Mouse (Mus musculus): ENCODE results near the gene Gpr19.

Gene Gpr19

DNA sequence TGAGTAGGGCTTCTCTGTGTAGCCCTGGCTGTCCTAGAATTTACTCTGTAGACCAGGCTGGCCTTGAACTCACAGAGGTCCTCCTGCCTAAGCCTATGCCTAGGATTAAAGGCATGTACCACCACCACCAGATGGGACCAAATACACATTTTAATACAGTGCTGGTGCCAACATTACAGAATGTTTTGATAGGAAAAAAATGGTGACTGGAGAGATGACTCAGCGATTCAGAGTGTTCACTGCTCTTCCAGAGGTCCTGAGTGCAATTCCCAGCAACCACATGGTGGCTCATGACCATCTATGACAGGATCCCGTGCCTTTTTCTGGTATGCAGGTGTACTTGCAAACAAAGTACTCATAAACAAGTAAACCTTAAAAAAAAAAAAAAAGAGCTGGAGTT is 48.9 kb downstream of the Gpr19 start:
- DNase-seq (ENCODE audit: low spot score): no peak

DNA sequence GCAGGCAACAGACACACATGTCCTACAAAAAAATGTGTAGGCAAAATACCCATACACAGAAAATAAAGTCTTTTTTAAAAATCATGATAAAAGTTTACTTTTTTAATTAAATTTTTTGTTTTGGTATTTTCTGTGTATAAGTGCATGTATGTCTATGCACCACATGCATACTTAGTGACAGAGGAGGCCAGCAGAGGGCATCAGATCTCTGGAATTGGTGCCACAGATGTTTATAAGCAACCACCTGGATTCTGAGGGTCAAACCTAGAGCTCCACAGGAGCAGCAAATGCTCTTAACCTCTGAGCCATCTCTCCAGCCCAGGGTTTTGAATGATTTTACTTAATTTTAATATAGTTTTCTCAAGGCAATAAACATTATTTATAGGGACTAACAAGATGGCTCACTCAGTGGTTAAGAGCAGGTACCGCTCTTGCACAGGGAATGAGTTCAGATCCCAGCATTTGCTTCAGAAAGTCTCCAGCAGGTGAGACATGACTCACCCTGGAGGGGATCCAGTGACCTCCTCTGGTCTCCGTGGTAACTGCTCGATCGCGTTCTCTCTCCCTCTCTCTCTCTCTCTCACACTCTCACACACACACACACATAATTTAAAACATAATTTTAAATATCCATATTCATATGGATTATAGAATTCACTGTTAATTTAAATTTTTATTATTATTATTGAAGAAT is 50.0 kb downstream of the Gpr19 start:
- DNase-seq (ENCODE audit: low spot score): peak; percentile 70

DNA sequence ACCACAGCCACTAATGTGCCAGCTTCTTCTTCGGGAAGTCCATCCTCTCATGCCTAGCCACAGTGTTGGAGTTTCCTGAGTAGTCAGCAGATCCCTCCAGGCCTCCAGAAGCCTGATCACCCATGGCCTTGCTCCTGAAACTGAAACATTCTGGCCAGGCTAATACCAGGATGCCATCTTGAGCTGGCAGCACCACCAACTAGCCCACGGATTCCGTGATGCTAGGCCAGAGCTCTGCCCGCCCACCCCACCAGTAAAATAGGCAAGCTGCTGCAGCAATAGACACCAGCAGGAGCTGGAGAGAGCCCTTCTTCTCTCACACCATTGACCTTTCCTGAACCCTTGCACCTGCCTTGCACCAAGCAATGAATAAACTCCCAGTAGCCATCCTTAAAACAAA is 50.8 kb downstream of the Gpr19 start:
- no peak for DNase-seq (ENCODE audit: low spot score)

DNA sequence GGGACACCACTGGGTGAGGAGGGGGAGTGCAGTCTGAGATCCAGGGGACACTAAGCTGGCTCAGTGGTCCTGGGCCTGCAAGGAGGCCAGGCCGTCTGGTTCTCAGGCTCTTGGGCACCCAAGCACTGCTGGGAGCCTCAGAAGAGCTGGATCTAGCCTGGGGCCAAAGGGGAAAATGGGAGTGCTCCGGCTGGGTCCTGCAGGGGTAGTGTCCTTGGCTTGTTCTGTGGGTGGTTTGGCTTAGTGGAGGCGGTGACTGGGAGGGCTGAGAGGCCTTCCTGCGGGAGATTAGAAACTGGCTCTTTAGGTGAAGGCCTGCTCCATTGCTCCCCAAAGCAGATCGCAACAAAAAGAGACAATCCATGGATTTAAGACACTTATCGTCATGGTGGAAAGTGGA is 52.1 kb downstream of the Gpr19 start:
- no peak for DNase-seq (ENCODE audit: low spot score)

DNA sequence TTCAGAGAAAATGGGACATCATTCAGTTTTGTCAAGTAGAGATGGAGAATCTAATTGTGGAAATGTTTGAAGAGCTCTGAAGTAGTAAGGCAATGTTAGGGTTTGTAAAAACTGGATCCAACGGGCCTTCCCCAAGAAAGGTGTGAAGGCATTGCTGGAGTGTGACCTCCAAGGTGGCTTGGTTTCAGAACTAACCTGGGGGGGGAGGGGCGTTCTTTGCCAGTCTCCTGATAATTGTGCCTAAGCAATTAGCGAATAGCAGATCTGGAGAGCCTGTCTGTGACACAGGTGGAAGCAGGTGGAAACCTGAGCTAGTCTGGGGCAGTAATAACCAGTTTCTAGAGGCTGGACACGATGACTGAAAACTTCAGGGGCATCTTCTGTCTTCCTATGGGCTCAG is 52.7 kb downstream of the Gpr19 start:
- no peak for DNase-seq (ENCODE audit: low spot score)

DNA sequence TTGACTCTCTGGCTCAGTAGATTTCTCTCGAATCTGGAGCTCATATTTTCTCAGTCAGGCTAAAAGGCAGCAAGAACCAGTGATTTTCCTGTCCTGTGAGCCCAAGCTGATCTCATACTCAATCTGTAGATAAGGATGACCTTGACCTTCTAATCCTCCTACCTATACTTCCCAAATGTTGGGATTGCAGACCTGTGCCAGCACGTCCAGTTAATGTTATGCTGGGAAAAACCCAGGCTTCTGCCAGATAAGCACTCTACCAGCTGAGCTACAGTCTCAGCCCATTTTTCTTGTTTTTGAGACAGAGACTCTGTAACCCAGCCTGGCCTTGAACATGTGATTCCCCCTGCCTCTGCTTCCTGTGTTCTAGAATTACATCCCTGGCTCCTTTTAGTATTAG is 58.0 kb downstream of the Gpr19 start:
- DNase-seq (ENCODE audit: low spot score): no peak

DNA sequence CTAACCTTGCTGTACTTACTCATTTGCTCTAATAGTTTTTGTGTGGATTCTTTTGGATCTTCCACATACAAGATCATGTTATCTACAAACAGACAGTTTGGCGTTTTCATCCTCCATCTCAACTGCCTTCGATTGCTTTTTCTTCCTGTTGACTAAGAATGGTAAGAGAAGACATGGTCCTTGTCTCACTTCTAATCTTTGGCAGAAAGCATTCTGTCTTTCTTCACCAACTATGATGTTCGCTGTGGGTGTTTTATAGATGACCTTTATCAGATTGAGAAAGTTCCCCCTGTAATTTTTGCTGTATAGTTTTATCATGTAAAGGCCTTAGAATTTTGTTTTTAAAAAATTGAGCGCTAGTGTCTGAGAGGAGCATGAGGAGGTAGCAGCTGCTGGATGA is 60.3 kb downstream of the Gpr19 start:
- no peak for DNase-seq (ENCODE audit: low spot score)

DNA sequence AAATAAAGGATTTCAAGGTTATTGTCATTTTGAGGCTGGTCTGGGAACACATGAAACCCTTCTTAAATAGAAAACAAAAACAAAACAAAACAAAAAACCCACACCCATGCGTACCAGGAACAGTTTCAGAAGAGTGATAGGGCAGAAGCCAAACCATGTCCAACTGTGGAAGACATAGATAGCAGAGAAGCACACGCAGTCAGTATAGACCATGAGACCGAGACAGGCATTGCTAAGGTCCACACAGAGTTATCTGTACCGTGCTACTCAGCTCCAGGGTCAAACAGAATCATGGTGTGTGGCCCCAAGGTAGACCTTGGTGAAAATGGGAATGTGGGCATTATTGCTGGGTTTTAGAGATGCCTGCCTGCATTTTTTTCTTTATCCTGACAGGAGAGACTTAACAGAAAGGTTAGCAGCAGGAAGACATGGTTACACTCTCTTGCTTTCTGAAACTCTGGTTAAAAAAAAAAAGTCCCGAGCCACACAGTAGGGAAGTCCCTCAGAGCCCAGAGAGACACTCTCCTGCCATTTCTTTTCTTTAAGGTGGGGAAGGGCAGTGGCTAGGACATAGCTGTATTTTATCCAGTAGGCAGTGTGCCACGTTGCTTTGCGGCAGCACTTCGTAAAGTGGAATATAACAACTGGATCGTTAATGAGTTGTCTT is 63.7 kb downstream of the Gpr19 start:
- DNase-seq (ENCODE audit: low spot score): no peak

DNA sequence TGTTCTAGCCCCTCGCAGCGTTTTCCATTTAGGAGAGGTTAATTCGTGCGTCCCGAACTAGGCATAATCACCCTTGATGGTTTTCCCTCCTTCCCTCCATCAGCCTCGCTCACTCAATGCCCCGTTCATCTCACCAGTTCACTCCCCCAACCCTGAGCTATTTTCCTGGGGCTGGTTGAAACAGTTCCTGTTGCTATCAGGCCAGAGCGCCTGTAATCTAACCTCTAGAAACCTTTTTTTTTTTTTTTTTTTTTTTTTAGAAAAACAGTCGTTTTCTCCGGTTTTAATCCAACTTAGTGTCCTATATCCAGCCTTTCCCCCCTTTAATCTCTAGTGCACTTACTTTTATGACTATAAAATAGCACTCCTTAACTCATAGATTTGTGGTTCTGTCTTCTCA is 67.6 kb downstream of the Gpr19 start:
- no peak for DNase-seq (ENCODE audit: low spot score)

DNA sequence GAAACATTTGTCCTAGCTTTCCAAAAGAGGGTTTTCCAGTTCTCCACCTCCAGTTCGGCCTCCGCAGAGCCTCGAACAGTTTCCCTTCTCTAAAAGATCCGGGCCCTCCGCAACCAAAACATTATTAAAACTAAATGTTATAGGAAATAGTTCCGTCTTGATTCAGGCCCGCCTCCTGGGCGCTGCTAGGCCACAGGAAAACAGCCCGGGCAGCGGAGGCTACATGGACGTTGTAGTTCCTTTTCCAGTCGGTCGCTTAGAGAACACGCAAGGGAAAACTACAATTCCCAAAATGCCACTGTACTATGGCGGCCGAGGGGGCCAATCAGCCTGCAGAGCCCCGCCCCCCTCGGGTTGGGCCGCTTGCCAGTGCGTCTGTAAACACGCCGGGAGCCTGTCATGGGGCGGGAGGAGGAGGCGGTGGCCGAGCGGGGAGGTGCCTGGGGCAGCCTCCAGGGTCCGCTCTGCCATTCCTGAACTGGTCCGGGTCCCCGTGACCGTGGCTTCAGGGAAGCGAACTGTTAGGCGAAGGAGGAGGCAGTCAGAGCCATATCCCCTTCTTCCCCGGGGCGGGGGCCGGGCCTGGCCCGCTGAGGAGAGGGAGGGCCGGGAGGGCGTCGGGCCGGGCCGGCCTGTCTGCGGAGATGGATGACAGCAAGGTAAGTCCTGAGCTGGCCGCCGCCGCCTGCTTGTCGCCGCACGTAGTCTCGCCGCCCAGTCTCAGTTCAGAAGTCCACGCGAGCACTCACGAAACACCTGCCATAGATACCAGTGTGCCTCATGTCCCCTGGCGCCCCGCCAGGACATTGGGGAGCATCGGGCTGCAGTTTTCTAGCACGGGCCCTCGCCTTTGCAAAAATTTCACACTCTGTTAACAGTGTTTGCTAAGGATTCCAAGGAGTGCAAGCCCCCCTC is 68.3 kb downstream of the Gpr19 start, which contains the start of gene Crebl2:
TSS of gene Crebl2 (plus strand) at position 369 of the 915 bp plus-strand sequence.
- peak; percentile 100 for DNase-seq (ENCODE audit: low spot score)

DNA sequence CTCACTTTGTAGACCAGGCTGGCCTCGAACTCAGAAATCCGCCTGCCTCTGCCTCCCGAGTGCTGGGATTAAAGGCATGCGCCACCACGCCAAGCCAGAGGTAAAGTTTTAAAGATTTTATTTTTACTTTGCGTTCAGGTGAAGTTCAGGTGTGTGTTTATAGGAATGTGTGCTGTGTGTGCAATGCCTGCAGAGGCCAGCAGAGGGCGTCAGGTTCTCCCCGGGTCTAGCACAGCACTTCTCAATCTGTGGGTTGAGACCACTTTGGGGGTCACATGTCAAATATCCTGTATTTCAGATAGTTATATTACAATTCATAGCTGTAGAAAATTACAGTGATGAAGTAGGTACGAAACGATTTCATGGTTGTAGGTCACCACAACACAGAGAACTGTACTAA is 75.5 kb downstream of the Gpr19 start:
- peak; percentile 36 for DNase-seq (ENCODE audit: low spot score)

DNA sequence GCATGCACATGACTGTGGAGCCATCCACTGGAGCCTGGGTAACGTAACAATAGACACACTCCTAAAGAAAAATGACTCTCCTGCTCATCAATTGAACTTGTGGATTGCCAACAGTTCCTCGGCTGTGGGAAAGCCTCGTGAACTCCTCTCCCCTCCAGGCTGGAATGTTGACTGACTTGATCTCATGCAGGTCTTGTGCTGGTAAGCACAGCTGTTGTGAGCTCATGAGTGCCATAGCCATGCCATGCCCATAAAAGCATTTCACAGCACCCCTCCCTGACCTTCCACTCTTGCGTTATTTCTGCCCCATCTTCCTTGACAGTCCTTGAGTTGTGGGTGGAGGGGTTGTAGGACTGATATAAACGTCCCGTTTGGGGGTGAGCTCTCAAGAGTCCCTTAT is 78.0 kb downstream of the Gpr19 start:
- no peak for DNase-seq (ENCODE audit: low spot score)

DNA sequence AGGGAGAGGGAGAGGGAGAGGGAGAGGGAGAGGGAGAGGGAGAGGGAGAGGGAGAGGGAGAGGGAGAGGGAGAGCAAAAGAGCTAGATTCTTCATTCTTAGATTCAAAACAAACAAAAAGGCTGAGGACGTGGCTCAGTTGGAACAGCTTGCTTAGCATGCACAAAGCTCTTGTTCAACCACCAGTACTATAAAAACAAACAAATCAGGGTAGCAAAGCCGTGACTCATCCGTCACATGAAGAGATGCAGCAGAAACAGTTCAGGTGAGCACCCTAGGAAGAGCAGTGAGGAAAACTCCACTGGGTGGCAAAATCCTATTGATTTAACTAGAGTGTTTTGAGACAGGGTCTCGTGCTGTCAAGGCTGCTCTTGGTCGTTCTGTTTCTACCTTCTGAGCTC is 78.6 kb downstream of the Gpr19 start:
- DNase-seq (ENCODE audit: low spot score): no peak

Data from retina, embryonic 14.5 days (tissue).